Mouse (Mus musculus) embryonic facial prominence, embryonic 10.5 days (tissue): ENCODE measurements around the gene Srp14. TPM values are rescaled to one million over a fixed set of nuclear protein-coding genes. Genes with fewer than 3 reads are reported as not detected.

ENCODE experiments used
- DNase-seq: peaks from one replicate; pipeline ENCODE4 v3.0.0-alpha.2; 2017; ENCODE audit warnings: low spot score
- H3K27ac ChIP-seq: fragments of 300-500 bp; sonication (generic); replicated peaks from 2 replicates; pipeline ENCODE4 v1.5.1; 2016; ENCODE audit warnings: mild to moderate bottlenecking
- H3K27me3 ChIP-seq: fragments of 300-500 bp; sonication (generic); replicated peaks from 2 replicates; pipeline ENCODE4 v1.6.1; 2016; ENCODE audit warnings: low read depth, mild to moderate bottlenecking; ENCODE audit not compliant: poor library complexity, severe bottlenecking
- H3K36me3 ChIP-seq: fragments of 300-500 bp; sonication (generic); replicated peaks from 2 replicates; pipeline ENCODE4 v1.6.1; 2016; ENCODE audit warnings: mild to moderate bottlenecking, moderate library complexity
- H3K4me1 ChIP-seq: fragments of 300-500 bp; sonication (generic); 2 replicates; pipeline ENCODE4 v1.6.1; 2016
- H3K4me3 ChIP-seq: fragments of 300-500 bp; sonication (generic); 2 replicates; pipeline ENCODE4 v1.5.1; 2016; ENCODE audit warnings: mild to moderate bottlenecking, moderate library complexity
- H3K9me3 ChIP-seq: fragments of 300-500 bp; sonication (generic); 2 replicates; pipeline ENCODE4 v1.6.1; 2016; ENCODE audit warnings: mild to moderate bottlenecking
- WGBS: fragments of 180-500 bp; shearing (Covaris S2); methylation state at CpG from one replicate; pipeline ENCODE4 v1.1.7; 2016; 5-methylcytosine and 5-hydroxymethylcytosine counted together
- polyA plus RNA-seq: library from polyadenylated mRNA; unstranded; fragments of >200 nt; fragmentation: Nextera tagmentation; extraction: Ambion mirVana; gene quantifications from 2 replicates; pipeline ENCODE4 v1.2.1, GENCODE M21; 2016

Gene Srp14
- polyA plus RNA-seq, result 234 and 245 TPM in 2 replicates

GRCm38 (mm10) chr2:118479550-118479909 lies at the start of gene Srp14:
Srp14 (minus strand) TSS chr2:118479711.
- H3K27ac ChIP-seq, result peak within 1 kb of the TSS; percentile 88
- WGBS, result under 1% methylated on average over 35 of the region's 35 CpGs
- DNase-seq, result peak; percentile 95

GRCm38 (mm10) chr2:118526545-118526944 lies 47.0 kb upstream of the Srp14 start:
- H3K27ac ChIP-seq, result no peak overlapping the region
- peaks cover 59% of the 10 kb centered on the region for H3K4me1 ChIP-seq
- peaks cover 8% of the 10 kb centered on the region for H3K36me3 ChIP-seq
- no peaks in the 10 kb centered on the region for H3K27me3 ChIP-seq
- DNase-seq, result no peak
- H3K4me3 ChIP-seq, result no peak overlapping the region
- H3K9me3 ChIP-seq, result no peaks in the 10 kb centered on the region
- WGBS, result 89% methylated on average over 5 of the region's 5 CpGs

More at GRCm38 (mm10) chr2:118479550-118479909, at the start of gene Srp14:
- Histone ChIP-seq H3K36me3 (peaks cover 30% of the 10 kb centered on the region), H3K27me3 (no peaks in the 10 kb centered on the region), H3K4me1 (peaks cover 16% of the 10 kb centered on the region), H3K4me3 (peak within 1 kb of the TSS; percentile 92), H3K9me3 (no peaks in the 10 kb centered on the region)

GRCm38 (mm10) chr2:118524811-118525210 lies 45.3 kb upstream of the Srp14 start:
- 82% methylated on average over 3 of the region's 3 CpGs for WGBS
- no peak for DNase-seq
- Histone ChIP-seq H3K4me3 (no peak overlapping the region), H3K27ac (peak overlapping the region; percentile 24; the same call in 1 of the 2 replicates), H3K36me3 (no peaks in the 10 kb centered on the region), H3K27me3 (no peaks in the 10 kb centered on the region), H3K9me3 (no peaks in the 10 kb centered on the region), H3K4me1 (peaks cover 58% of the 10 kb centered on the region)

- 58% methylated on average over 5 of the region's 5 CpGs for WGBS
- Histone ChIP-seq H3K27me3 (no peaks in the 10 kb centered on the region), H3K4me3 (no peak overlapping the region), H3K4me1 (peaks cover 58% of the 10 kb centered on the region), H3K36me3 (no peaks in the 10 kb centered on the region), H3K27ac (peak overlapping the region; percentile 92), H3K9me3 (no peaks in the 10 kb centered on the region)
- DNase-seq, result no peak
Observed at GRCm38 (mm10) chr2:118523163-118523730, 43.7 kb upstream of the Srp14 start.

- peaks cover 54% of the 10 kb centered on the region for H3K4me1 ChIP-seq
- peak overlapping the region; percentile 92 for H3K27ac ChIP-seq
- no peak overlapping the region for H3K4me3 ChIP-seq
- WGBS, result 22% methylated on average over 2 of the region's 2 CpGs
- no peaks in the 10 kb centered on the region for H3K36me3 ChIP-seq
- H3K27me3 ChIP-seq, result no peaks in the 10 kb centered on the region
- DNase-seq, result no peak
- H3K9me3 ChIP-seq, result no peaks in the 10 kb centered on the region
Observed at GRCm38 (mm10) chr2:118522265-118522664, 42.8 kb upstream of the Srp14 start.

- H3K4me3 ChIP-seq, result no peak overlapping the region
- peaks cover 58% of the 10 kb centered on the region for H3K4me1 ChIP-seq
- peak; percentile 87 for DNase-seq
Observed at GRCm38 (mm10) chr2:118520042-118520933, 40.8 kb upstream of the Srp14 start.

GRCm38 (mm10) chr2:118512418-118513377 lies 33.2 kb upstream of the Srp14 start:
- peaks cover 46% of the 10 kb centered on the region for H3K4me1 ChIP-seq
- peak overlapping the region; percentile 60 for H3K27ac ChIP-seq
- H3K9me3 ChIP-seq, result no peaks in the 10 kb centered on the region
- no peak overlapping the region for H3K4me3 ChIP-seq
- H3K27me3 ChIP-seq, result 0 out of 2 replicates have a peak, but pooled peaks cover 6% of the 10 kb centered on the region
- no peaks in the 10 kb centered on the region for H3K36me3 ChIP-seq
- 81% methylated on average over 16 of the region's 16 CpGs for WGBS
- no peak for DNase-seq

More at GRCm38 (mm10) chr2:118520042-118520933, 40.8 kb upstream of the Srp14 start:
- peak overlapping the region; percentile 92 for H3K27ac ChIP-seq
- no peaks in the 10 kb centered on the region for H3K27me3 ChIP-seq
- 21% methylated on average over 9 of the region's 9 CpGs for WGBS
- H3K9me3 ChIP-seq, result no peaks in the 10 kb centered on the region
- H3K36me3 ChIP-seq, result no peaks in the 10 kb centered on the region

- no peak overlapping the region for H3K4me3 ChIP-seq
- H3K9me3 ChIP-seq, result no peaks in the 10 kb centered on the region
- no peaks in the 10 kb centered on the region for H3K36me3 ChIP-seq
- DNase-seq, result no peak
- 48% methylated on average over 11 of the region's 11 CpGs for WGBS
- peak overlapping the region; percentile 60 for H3K27ac ChIP-seq
- H3K4me1 ChIP-seq, result peaks cover 45% of the 10 kb centered on the region
- H3K27me3 ChIP-seq, result 0 out of 2 replicates have a peak, but pooled peaks cover 6% of the 10 kb centered on the region
Observed at GRCm38 (mm10) chr2:118511779-118512417, 32.4 kb upstream of the Srp14 start.

GRCm38 (mm10) chr2:118510447-118511310 lies 31.2 kb upstream of the Srp14 start:
- Histone ChIP-seq H3K4me1 (peaks cover 42% of the 10 kb centered on the region), H3K9me3 (no peaks in the 10 kb centered on the region), H3K4me3 (peak overlapping the region; percentile 32; the same call in 1 of the 2 replicates), H3K27me3 (0 out of 2 replicates have a peak, but pooled peaks cover 6% of the 10 kb centered on the region), H3K36me3 (no peaks in the 10 kb centered on the region), H3K27ac (peak overlapping the region; percentile 90)
- peak; percentile 75 for DNase-seq
- 35% methylated on average over 29 of the region's 29 CpGs for WGBS

GRCm38 (mm10) chr2:118509688-118510446 lies 30.4 kb upstream of the Srp14 start:
- H3K4me3 ChIP-seq, result peak overlapping the region; percentile 32; the same call in 1 of the 2 replicates
- peaks cover 40% of the 10 kb centered on the region for H3K4me1 ChIP-seq
- H3K27me3 ChIP-seq, result 0 out of 2 replicates have a peak, but pooled peaks cover 6% of the 10 kb centered on the region
- no peaks in the 10 kb centered on the region for H3K9me3 ChIP-seq
- H3K27ac ChIP-seq, result peak overlapping the region; percentile 90
- H3K36me3 ChIP-seq, result no peaks in the 10 kb centered on the region
- WGBS, result 53% methylated on average over 8 of the region's 8 CpGs
- DNase-seq, result no peak
